Mouse (Mus musculus): ENCODE results near the gene Acads.

The Acads gene

DNA sequence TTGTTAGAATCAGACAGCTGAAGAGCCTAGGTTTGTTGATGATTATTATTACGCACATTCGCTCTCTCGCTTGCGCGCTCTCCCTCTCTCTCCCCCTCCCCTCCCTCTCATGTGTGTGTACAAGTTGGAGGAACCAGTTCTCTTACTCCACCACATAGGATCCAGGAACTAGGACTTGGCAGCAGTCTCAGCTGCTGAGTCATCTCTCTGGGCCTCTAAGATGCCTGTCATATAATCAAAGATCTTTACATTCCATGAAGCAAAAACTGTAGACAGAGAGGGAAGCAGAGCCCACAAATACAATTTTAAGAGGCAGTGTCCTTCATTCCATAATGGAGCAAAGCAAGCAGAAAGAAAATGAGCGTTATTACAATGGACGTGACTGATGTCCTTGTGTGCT is 47.0 kb downstream of the Acads start:
- DNase-seq (ENCODE audit: low spot score in 2 of 2), result no peak

DNA sequence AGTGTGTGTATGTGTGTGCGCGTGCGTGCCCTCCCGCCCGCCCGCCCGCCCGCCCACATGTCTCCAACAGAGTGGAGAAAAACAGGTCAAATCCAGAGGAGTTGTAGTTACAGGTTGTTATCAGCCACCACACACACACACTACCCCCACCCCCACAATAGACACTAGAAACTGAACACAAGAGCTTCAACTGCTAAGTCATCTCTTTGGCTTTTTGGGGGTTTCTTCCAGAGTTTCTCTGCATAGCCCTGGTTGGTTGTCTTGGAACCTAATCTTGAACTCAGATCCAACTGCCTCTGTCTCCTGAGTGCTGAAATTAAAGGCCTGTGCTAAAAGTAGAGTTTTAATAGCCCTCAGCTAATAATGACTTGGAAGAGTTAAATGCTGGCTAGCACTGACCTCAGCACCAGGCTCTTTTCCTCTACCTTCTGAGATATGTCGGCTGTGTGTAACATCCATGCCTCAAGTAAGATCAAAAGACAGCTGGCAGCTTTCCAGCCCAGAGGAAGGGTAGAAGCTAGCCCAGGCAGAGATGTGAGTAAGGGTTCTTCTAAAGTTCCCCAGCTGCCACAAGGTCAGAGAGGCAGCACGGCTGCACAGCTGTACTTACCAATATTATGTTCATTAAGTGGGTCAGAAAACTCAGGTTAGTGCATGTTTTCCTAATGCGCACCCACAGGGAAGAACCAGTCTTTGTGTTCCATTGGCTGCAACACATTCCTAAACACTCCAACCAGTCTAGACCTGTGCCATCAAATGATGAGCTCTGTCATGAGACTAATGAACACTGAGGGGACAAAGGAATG is 47.8 kb downstream of the Acads start:
- DNase-seq (ENCODE audit: low spot score in 2 of 2), result no peak

DNA sequence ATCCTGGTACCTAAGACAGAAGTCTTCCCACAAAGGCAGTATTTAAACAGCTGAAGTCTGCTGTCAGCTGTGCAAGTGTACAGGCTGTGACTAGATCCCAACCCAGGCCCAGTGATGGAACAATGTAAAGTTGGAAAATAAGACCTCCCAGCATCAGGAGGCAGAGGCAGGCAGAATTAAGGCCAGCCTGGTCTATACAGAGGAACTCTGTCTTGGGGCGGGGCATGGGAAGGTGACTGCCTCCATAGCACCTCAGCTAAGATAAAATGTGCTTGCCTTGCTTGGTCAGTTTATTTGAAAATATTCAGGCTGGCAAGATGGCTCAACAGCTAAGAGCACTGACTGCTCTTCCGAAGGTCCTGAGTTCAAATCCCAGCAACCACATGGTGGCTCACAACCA is 48.7 kb downstream of the Acads start:
- no peak for DNase-seq (ENCODE audit: low spot score in 2 of 2)

DNA sequence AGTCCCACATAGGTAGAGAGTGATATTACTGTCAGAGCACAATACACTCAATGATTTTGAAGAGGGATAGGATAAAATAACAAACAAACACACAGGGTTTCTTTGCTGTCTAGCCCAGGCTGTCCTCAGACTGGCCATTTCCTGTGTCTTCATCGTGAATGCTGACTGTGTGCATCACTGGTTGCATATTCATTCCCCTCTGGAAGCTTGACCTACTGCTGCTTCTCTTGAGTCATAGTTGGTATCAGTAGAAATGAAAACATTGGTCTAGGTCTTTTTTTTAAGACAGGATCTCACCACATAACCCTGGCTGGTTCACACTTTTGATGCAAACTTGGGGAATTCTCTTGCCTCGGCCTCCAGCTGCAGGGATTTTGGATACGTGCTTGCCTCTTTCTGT is 49.5 kb downstream of the Acads start:
- DNase-seq (ENCODE audit: low spot score in 2 of 2), result no peak

DNA sequence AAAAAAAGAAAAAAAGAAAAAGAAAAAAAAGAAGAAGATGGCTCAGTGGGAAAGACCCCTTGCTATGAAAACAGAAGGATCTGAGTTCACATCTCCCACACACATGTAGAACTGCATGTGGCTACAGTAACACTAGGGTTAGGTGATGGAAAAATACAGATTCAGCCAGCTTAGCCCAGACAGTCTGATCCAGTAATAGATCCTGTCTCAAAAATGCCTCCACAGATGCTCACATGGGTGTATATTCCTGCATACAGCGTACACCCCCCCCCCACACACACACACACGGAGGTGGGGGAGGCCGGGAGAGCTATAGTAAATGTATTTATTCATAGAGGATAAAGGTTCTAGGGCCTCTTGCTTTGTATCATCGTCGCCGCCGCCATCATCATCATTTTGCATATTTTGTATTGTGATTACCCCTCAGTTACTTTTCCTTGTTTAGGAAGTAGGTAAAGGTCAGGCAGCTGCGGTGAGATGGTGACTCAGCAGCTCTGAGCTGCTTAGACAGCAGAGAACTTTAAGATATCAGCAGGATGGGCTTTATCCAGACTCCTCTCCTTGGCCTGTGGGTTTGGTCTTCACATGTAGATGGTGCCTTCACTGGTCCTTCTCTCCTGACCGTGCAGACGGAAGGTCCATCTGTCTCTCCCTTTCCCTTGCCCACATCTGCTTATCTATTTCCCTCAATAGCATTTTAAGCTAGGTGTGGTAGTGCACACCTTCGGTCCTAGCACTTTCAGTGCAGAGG is 50.3 kb downstream of the Acads start:
- no peak for DNase-seq (ENCODE audit: low spot score in 2 of 2)

DNA sequence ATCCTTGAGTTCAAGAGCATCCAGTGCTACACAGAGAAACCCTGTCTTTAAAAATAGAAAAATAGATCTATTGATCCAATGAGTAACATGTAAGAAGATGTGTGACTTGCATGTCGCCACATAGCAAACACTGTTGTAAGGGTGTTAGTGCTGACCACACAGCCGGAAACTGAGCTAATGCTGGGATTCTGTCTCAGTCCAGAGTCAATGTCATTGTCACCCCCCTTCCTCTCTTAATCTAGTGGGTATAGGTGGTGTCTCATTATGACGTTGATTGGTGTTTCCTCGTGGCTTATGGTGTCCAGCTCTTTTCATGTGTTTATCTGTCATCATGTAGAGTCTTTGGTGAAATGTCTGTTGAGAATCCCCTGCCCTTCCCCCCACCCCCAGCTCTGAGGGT is 52.9 kb downstream of the Acads start:
- DNase-seq (ENCODE audit: low spot score in 2 of 2), result no peak

DNA sequence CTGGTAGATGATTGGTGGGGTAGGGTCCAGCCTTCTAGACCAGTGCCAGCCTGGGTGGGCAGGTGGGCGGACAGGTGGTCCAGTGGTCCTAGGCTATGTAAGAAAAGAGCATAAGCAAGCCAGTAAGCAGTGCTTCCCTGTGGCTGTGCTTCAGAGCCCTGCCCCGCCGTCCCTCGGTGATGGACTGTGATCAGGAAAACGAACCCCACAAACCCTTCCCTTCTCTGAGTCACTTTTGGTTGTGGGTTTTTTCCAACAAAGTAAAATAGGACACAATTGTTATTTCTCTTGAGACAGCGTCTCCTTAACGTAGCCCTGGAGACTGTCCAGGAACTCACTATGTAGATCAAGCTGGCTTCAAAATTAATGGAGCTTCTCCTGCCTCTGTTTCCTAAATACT is 55.8 kb downstream of the Acads start:
- no peak for DNase-seq (ENCODE audit: low spot score in 2 of 2)

DNA sequence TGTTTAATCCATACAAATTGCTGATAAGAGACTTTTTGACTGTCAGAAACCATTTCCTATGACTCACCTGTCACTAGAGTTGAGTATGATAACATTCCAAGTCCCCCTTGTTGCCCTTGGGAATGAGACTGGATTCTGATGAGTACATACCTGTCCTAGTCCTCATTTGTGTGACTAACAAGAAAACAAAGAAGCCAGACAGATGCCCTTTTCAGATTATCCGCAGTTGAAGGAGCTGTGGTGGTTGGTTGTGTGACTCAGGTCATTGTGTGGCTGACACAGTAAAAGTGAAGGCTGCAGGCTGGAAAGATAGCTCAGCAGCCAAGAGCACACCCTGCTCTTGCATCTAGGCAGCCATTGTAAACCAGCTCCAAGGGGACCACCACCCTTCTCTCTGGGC is 56.6 kb downstream of the Acads start:
- no peak for DNase-seq (ENCODE audit: low spot score in 2 of 2)

DNA sequence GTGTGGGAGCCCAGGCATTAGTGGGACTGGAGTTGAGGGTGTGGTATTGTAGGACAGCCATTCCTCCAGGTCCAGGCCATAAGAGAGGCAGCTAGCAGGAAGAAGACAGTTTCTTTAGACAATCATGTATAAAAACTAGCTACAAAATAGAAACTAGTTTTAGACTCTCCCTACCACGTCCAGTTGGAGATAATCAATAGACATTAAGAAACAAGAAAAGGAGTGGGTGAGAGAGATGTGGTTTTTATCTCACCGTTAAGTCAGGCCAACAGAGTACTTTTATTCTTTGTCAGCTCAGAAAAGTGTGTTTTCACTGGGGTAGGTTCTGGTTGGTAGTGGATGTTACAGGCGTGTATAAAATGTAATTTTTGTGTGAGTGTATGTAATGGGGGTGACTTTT is 58.2 kb downstream of the Acads start:
- DNase-seq (ENCODE audit: low spot score in 2 of 2), result no peak
